Mouse (Mus musculus) heart, embryonic 13.5 days (tissue): Measurements from ENCODE around the gene Rars2. TPM values are rescaled to one million over a fixed set of nuclear protein-coding genes. Genes with fewer than 3 reads are reported as not detected.

Experiments used
- ATAC-seq: fragments of 200-750 bp; cut with Nextera tagmentation; 2 replicates; pipeline ENCODE4 v1.8.0; 2017; ENCODE audit warnings: moderate TSS enrichment; ENCODE audit not compliant: insufficient number of reproducible peaks, low FRiP score, low TSS enrichment; ENCODE audit errors: extremely low read depth
- H3K27ac ChIP-seq: fragments of 300-500 bp; sonication (generic); replicated peaks from 2 replicates; pipeline ENCODE4 v1.5.1; 2015; ENCODE audit warnings: moderate library complexity, mild to moderate bottlenecking, inconsistent platforms
- H3K27me3 ChIP-seq: fragments of 300-500 bp; sonication (generic); replicated peaks from 2 replicates; pipeline ENCODE4 v1.6.1; 2015; ENCODE audit warnings: mild to moderate bottlenecking, inconsistent platforms
- H3K36me3 ChIP-seq: fragments of 300-500 bp; sonication (generic); 2 replicates; pipeline ENCODE4 v1.6.1; 2015; ENCODE audit warnings: mild to moderate bottlenecking, inconsistent platforms
- H3K4me1 ChIP-seq: fragments of 300-500 bp; sonication (generic); 2 replicates; pipeline ENCODE4 v1.6.1; 2015; ENCODE audit warnings: inconsistent platforms
- H3K4me2 ChIP-seq: fragments of 300-500 bp; sonication (generic); 2 replicates; pipeline ENCODE4 v1.6.1; 2015; ENCODE audit warnings: inconsistent platforms, mild to moderate bottlenecking, moderate library complexity
- H3K4me3 ChIP-seq: fragments of 300-500 bp; sonication (generic); 2 replicates; pipeline ENCODE4 v1.5.1; 2015; ENCODE audit warnings: moderate library complexity, mild to moderate bottlenecking, inconsistent platforms
- H3K9ac ChIP-seq: fragments of 300-500 bp; sonication (generic); 2 replicates; pipeline ENCODE4 v1.6.1; 2015; ENCODE audit warnings: inconsistent platforms, mild to moderate bottlenecking, moderate library complexity
- H3K9me3 ChIP-seq: fragments of 300-500 bp; sonication (generic); 2 replicates; pipeline ENCODE4 v1.6.1; 2016; ENCODE audit warnings: inconsistent platforms
- WGBS: fragments of 180-500 bp; shearing (Covaris S2); methylation state at CpG from one replicate; pipeline ENCODE4 v1.1.7; 2015; ENCODE audit warnings: mixed read lengths; 5-methylcytosine and 5-hydroxymethylcytosine counted together
- polyA plus RNA-seq: library from polyadenylated mRNA; unstranded; fragments of >200 nt; fragmentation: Nextera tagmentation; extraction: Ambion mirVana; gene quantifications from 2 replicates; pipeline ENCODE4 v1.2.1, GENCODE M21; 2015

The Rars2 gene
- polyA plus RNA-seq, 1 experiment from 2014 or later = 44.6 TPM

DNA sequence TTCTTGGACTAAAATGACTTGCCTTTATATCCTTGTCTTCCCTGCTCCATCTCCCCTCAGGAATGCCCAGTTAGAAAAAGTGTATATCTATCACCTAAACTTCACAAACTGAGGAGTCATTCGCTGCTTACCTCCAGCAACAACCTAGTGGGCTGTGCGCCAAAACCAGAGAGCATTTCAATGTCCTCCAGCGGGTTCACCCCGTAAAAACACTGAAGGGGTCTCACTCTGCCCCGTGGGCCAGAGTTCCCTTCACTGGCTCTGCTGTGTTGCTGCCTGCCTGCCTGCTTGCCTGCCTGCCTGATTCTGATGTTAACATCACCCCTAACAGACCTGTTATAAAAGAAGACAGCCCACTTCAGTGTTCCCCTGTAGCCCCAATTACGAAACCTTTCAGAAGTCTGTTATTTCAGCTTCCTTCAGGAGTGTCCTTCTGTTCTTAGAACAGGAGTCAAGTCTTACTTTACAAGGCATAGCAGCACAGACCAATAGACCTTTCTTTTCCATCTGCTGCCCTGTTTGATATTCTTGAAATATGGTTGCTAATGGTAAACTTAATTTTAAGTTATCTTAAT lies 1.1 kb upstream of the Rars2 start:
- WGBS = 70% methylated on average over 6 of the region's 6 CpGs
- peaks cover 15% of the 10 kb centered on the region for H3K36me3 ChIP-seq
- peak overlapping the region; percentile 79 for H3K4me3 ChIP-seq
- no peak overlapping the region for H3K27ac ChIP-seq
- H3K4me1 ChIP-seq = peaks cover 24% of the 10 kb centered on the region
- peak overlapping the region; percentile 71 for H3K4me2 ChIP-seq
- H3K9me3 ChIP-seq = no peaks in the 10 kb centered on the region
- H3K9ac ChIP-seq = peak overlapping the region; percentile 91
- H3K27me3 ChIP-seq = no peaks in the 10 kb centered on the region
- no peak for ATAC-seq

DNA sequence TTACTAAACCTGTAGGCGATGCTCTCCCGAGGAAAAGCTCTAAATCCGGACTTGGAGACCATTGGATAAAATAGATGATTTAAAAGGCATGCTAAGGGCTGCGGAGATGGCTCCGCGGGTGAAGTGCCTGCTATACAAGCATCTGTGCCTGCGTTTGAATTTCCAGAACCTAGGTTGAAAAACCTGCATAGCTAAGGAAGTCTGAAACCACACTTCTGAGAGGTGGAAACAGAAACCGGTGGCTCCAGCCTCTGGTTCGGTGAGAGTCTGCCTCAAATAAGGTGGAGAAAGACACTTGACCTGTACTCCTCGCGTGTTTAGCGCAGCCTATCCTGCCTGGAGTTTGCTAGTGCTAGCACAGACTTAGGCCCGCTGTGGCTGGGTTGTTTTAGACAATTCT lies 546 bp downstream of the Rars2 start:
- Histone ChIP-seq H3K36me3 (peaks cover 4% of the 10 kb centered on the region; the same call in 1 of the 2 replicates), H3K4me3 (peak overlapping the region; percentile 79), H3K27ac (peak overlapping the region; percentile 86), H3K9ac (peak overlapping the region; percentile 91), H3K4me2 (peak overlapping the region; percentile 71), H3K27me3 (no peaks in the 10 kb centered on the region), H3K4me1 (peaks cover 24% of the 10 kb centered on the region), H3K9me3 (no peaks in the 10 kb centered on the region)
- under 1% methylated on average over 13 of the region's 13 CpGs for WGBS
- no peak for ATAC-seq

DNA sequence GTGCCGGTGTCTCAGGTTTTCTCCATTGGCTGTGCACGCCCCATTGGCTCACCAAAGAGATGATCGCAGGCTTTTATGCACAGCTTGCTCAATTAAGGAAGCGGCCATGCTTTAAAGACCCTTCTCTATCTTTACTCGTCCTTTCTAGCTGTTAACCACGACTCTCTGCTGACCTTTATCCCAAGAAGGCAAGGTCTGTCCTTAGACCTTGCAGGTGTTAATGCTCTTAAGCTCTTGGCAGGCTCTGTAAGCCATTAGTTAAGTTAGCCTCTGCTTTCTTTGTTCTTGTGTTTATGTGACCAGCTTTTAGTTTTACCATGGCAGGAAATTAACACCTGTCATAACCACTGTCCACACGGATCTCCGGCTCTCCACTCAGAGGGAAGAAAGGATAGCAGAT lies 1.4 kb downstream of the Rars2 start:
- H3K4me1 ChIP-seq = peaks cover 24% of the 10 kb centered on the region
- H3K36me3 ChIP-seq = peaks cover 4% of the 10 kb centered on the region; the same call in 1 of the 2 replicates
- H3K27ac ChIP-seq = no peak overlapping the region
- peak overlapping the region; percentile 79 for H3K4me3 ChIP-seq
- H3K27me3 ChIP-seq = no peaks in the 10 kb centered on the region
- ATAC-seq = no peak
- peak overlapping the region; percentile 71 for H3K4me2 ChIP-seq
- H3K9me3 ChIP-seq = no peaks in the 10 kb centered on the region
- H3K9ac ChIP-seq = peak overlapping the region; percentile 91
- 77% methylated on average over 8 of the region's 8 CpGs for WGBS

DNA sequence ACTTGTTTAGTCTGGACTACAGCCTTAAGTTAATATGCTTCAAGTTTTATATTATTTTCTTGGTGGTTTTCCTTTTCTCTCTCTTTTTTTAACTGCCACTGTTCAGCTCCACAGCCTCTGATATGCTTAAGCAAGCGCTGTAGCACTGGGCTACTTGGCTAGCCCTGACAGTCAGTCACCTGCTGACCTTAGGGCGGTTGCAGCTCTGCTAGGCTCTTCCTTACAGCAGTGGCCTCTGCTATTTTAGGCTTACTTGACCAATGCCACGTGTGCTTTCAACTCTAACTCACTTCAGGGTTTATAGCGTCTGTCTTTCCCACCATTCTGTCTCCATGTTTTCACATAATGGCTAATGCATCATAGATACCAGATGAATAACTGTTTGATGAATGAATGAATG lies 10.8 kb downstream of the Rars2 start:
- no peaks in the 10 kb centered on the region for H3K4me1 ChIP-seq
- no peak overlapping the region for H3K27ac ChIP-seq
- no peaks in the 10 kb centered on the region for H3K27me3 ChIP-seq
- ATAC-seq = no peak
- no peak overlapping the region for H3K4me2 ChIP-seq
- no peaks in the 10 kb centered on the region for H3K9me3 ChIP-seq
- no peak overlapping the region for H3K9ac ChIP-seq
- WGBS = 74% methylated on average over 4 of the region's 4 CpGs
- H3K36me3 ChIP-seq = peaks cover 75% of the 10 kb centered on the region
- H3K4me3 ChIP-seq = no peak overlapping the region

DNA sequence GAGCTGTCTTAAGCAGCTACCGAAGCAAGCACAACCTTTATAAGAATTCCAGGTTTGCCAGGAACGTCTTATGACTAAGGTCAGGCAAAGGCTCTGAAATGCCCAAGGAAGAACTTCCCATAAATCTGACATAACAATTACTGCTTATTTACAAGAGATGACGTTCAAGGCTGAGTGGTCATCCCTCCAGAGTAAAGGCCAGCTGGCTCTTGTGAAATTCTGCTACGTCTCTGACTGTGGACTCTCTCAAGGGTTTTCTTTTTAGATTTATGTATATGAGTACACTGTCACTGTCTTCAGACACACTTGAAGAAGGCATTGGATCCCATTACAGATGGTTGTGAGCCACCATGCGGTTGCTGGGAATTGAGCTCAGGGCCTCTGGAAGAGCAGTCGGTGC lies 11.6 kb downstream of the Rars2 start:
- Histone ChIP-seq H3K36me3 (peaks cover 81% of the 10 kb centered on the region), H3K27me3 (no peaks in the 10 kb centered on the region), H3K27ac (no peak overlapping the region), H3K9me3 (no peaks in the 10 kb centered on the region), H3K4me1 (no peaks in the 10 kb centered on the region), H3K4me2 (no peak overlapping the region), H3K4me3 (no peak overlapping the region), H3K9ac (no peak overlapping the region)
- no peak for ATAC-seq
- WGBS = 86% methylated on average over 6 of the region's 6 CpGs

DNA sequence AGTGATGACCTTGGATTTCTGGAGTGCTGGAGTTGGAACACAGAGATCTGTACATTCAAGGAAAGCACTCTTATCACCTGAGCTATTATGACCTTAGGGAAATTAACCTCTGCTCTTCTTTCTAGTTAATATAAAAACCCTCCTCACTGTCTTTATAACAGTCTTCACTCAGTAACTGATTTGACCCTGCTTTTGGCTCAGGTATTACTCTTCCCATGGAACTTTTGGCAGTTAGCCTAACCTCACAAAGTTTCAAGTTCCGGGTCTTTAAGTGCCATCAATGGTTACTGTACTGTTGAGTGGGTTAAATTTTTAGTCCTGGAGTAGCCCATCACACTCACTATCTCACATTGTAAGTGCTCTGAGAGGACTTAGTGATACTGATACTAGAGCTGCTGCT lies 15.2 kb downstream of the Rars2 start:
- H3K4me3 ChIP-seq = no peak overlapping the region
- H3K36me3 ChIP-seq = peaks cover 83% of the 10 kb centered on the region
- ATAC-seq = no peak
- H3K9ac ChIP-seq = no peak overlapping the region
- H3K4me2 ChIP-seq = no peak overlapping the region
- no peak overlapping the region for H3K27ac ChIP-seq
- no peaks in the 10 kb centered on the region for H3K9me3 ChIP-seq
- H3K27me3 ChIP-seq = no peaks in the 10 kb centered on the region
- 64% methylated on average over 1 of the region's 1 CpGs for WGBS
- H3K4me1 ChIP-seq = no peaks in the 10 kb centered on the region

DNA sequence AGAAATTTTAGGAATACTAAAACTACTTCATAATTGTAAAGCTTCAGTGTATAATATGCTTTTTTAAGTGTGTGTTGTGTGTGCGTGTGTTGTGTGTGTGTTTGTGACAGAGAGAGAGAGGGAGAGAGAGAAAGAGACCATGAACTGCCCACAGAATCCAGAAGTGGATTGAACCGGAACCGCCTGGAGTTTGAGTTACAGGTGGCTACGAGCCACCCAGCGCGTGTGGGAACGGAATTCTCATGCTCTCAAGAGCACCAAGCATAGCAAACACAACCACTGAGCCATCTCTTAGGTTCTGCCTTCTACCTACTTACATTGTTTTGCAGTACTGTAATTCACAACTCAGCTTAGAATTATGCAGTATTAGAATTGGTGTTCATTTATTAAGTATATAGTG lies 19.4 kb downstream of the Rars2 start:
- Histone ChIP-seq H3K4me3 (no peak overlapping the region), H3K9me3 (no peaks in the 10 kb centered on the region), H3K4me1 (no peaks in the 10 kb centered on the region), H3K27me3 (no peaks in the 10 kb centered on the region), H3K9ac (no peak overlapping the region), H3K27ac (no peak overlapping the region), H3K4me2 (no peak overlapping the region), H3K36me3 (peaks cover 58% of the 10 kb centered on the region)
- ATAC-seq = no peak
- 94% methylated on average over 7 of the region's 7 CpGs for WGBS

DNA sequence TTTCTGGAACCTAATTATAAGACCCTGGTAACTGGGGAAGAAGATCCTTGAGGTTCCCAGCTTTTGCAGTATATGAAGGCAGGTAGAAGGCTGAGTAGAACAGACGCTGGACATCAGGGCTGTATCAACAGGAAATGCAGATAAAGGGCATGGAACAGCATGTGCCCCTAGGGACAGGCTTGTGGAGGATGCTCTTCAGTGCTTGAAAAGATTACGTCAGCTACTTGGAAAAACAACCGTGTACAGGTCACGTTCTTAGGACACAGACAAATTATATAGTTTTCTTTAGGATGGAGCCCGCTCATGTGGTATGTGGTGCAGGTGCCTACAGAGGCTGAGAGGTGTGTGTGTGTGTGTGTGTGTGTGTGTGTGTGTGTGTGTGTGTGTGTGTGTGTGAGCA lies 21.3 kb downstream of the Rars2 start:
- Histone ChIP-seq H3K4me3 (no peak overlapping the region), H3K4me1 (no peaks in the 10 kb centered on the region), H3K27ac (no peak overlapping the region), H3K27me3 (no peaks in the 10 kb centered on the region), H3K4me2 (no peak overlapping the region), H3K9me3 (no peaks in the 10 kb centered on the region), H3K9ac (no peak overlapping the region), H3K36me3 (peaks cover 59% of the 10 kb centered on the region)
- ATAC-seq = no peak
- 79% methylated on average over 5 of the region's 5 CpGs for WGBS

DNA sequence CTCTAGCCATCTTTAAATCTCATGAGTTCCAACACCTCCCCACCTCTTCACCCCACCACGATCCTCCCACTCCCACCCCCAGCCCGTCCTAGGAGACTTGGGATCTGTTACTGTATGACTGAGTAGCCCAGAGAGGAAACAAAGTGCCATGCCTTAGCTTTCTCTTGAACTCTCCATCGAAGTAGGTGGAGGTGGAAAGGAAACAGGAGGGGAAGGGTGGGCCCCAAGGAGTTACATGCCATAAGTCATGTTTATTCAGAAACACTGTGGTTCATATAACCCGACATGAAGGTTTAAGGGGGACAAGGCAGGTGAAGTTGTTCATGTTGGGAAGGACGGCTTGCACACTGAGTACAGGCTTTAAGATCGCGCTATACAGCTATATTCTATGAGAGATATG lies 22.6 kb downstream of the Rars2 start:
- Histone ChIP-seq H3K4me3 (no peak overlapping the region), H3K36me3 (peaks cover 60% of the 10 kb centered on the region), H3K4me1 (no peaks in the 10 kb centered on the region), H3K4me2 (no peak overlapping the region), H3K9ac (no peak overlapping the region), H3K27me3 (no peaks in the 10 kb centered on the region), H3K9me3 (no peaks in the 10 kb centered on the region), H3K27ac (no peak overlapping the region)
- no peak for ATAC-seq
- 85% methylated on average over 7 of the region's 7 CpGs for WGBS

DNA sequence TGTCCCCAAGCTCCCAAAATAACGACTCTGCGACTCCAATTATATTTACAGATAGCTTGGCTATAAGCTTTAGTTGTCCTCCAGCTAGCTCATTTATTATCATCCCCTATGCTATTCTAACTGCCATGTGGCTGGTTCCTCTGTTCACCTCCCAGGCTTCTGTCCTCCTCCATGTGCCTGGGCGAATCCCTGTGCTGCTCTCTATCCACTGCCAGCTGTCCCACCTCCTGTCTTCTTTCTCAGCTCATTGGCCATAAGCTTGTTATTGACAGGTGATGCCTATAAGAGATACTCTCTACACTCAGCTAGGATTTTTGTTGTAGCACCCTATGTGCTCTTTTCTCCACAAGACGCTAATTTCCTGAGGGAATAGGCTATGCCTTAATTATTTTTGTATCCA lies 23.1 kb downstream of the Rars2 start:
- Histone ChIP-seq H3K27ac (no peak overlapping the region), H3K36me3 (peaks cover 60% of the 10 kb centered on the region), H3K9me3 (no peaks in the 10 kb centered on the region), H3K4me2 (no peak overlapping the region), H3K4me3 (no peak overlapping the region), H3K9ac (no peak overlapping the region), H3K4me1 (no peaks in the 10 kb centered on the region), H3K27me3 (no peaks in the 10 kb centered on the region)
- no peak for ATAC-seq
- WGBS = 82% methylated on average over 4 of the region's 4 CpGs

DNA sequence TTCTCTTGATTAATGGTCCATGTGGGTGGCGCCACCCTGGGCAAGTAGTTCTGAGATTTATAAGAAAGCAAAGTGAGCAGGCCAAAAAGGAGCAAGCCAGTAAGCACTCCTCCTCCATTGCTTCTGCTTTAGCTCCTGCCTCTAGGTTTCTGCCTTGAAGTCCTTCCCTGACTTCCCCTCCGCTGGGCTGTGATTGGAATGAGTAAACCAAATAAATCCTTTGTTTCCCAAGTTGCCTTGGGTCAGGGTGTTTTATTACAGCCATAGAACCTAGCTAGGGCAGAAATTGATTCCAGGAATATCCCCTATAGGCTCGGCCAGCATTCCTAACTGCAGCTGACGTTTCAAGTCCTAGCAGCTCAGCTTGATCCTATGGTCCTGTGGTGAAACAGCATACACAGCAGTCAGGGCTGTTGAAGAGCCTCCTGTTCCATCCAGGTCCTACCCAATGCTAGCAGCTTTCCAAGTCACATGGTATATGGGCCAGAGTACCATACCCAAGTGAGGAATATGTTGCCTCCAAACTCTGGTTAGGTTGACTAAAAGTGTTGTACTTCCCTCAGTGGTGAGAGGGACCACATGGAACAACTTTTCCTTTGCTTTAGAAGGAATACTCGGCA lies 25.1 kb downstream of the Rars2 start:
- Histone ChIP-seq H3K9me3 (no peaks in the 10 kb centered on the region), H3K27me3 (no peaks in the 10 kb centered on the region)
- no peak for ATAC-seq

DNA sequence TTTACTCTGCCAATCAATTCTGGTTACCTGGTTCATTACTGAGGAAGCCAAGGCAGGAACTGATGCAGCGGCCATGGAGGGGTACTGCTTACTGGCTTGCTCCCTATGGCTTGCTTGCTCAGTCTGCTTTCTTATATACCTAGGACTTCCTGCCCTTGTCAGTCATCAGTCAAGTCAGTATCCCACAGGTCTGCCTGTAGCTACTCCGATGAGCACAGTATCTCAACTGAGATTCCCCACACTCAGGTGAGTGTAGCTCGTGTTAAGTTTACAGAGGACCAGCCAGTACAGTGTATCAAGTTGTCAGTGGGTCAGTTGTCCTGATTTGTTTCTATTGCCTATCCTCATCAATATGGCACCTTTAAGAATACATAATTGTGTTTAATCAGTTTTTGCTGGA lies 26.0 kb downstream of the Rars2 start:
- Histone ChIP-seq H3K4me2 (no peak overlapping the region), H3K9me3 (no peaks in the 10 kb centered on the region), H3K4me3 (no peak overlapping the region), H3K4me1 (no peaks in the 10 kb centered on the region), H3K36me3 (peaks cover 51% of the 10 kb centered on the region), H3K9ac (no peak overlapping the region), H3K27ac (no peak overlapping the region), H3K27me3 (no peaks in the 10 kb centered on the region)
- ATAC-seq = no peak
- 92% methylated on average over 3 of the region's 3 CpGs for WGBS

More for the DNA sequence above, 25.1 kb downstream of the Rars2 start:
- Histone ChIP-seq H3K4me2 (no peak overlapping the region), H3K9ac (no peak overlapping the region), H3K4me1 (no peaks in the 10 kb centered on the region), H3K36me3 (peaks cover 51% of the 10 kb centered on the region), H3K27ac (no peak overlapping the region), H3K4me3 (no peak overlapping the region)
- 85% methylated on average over 5 of the region's 5 CpGs for WGBS
